Mouse (Mus musculus): ENCODE data around the gene Hipk2.

Hipk2 gene

DNA sequence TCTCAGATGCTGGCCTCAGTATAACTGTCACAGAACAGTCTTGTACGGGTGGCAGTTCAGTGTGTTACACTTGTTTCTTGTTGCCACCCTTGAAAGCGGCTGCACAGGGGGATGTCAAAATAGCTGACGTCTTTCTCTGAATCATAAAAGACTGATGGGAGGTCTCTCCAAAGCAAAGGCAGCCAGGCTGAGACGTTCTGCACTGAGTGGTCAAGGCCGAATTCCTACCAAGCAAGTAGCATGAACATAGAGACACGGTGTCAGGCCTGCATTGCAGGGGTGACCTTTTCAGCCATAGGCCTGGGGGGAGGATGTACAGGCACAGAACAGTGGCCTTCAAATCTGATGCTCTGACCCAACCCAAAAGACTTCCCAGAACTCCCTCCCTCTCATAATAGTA lies 30.0 kb upstream of the Hipk2 start:
- ATAC-seq (ENCODE audit: insufficient number of reproducible peaks, low FRiP score, low TSS enrichment), result no peak

GRCm38 (mm10) chr6:38902820-38903439 lies 27.0 kb upstream of the Hipk2 start:
- no peak for ATAC-seq (ENCODE audit: insufficient number of reproducible peaks, low FRiP score, low TSS enrichment)

GRCm38 (mm10) chr6:38901636-38902035 lies 25.7 kb upstream of the Hipk2 start:
- ATAC-seq (ENCODE audit: insufficient number of reproducible peaks, low FRiP score, low TSS enrichment), result no peak

GRCm38 (mm10) chr6:38901152-38901551 lies 25.2 kb upstream of the Hipk2 start:
- no peak for ATAC-seq (ENCODE audit: insufficient number of reproducible peaks, low FRiP score, low TSS enrichment)

DNA sequence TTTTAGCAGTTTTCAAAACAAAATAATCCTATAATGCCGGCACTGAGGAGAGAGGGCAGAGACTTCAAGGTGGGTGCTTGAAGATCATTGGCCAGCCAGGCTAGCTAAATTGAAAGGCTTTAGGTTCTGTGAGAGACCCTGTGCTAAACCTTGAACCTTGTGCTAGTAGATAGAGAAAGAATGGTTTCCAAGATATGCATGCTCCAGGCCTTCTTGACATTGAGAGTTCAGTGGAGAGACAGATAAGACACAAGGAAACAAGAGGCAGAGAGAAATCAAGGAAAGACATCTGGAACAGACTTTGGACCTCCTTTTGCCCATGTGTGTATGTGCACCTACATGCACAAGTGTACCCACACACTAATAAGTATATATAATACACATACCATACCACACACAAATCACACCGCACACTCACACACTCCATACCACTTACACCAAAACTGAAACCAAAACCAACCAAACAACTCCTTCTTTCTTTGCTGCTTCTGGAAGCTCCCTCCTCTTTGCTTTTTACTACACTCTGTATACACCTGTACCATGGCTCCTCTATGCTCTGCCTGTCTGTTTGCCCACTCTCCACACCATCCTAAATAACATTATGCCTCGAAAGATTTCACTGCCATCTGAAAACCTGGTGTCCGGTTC lies 24.6 kb upstream of the Hipk2 start:
- ATAC-seq (ENCODE audit: insufficient number of reproducible peaks, low FRiP score, low TSS enrichment), result no peak

DNA sequence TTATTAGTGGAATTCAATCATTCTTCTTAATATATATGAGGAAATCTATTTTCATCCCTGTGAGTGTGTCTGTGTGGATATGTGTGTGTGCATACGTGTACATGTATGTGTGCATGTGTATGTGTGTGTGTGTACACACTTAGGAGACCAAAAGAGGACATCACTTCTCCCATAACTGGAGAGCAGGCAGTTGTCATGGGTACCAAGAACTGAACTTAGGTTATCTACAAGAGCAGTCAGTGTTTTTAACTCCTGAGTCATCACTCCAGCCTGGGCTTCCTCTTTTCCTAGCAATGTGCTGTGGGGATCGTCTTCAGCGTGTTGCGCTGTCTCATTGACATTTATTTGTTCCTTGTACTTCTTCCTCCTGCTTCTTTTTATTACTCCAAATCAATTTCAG lies 24.1 kb upstream of the Hipk2 start:
- no peak for ATAC-seq (ENCODE audit: insufficient number of reproducible peaks, low FRiP score, low TSS enrichment)

DNA sequence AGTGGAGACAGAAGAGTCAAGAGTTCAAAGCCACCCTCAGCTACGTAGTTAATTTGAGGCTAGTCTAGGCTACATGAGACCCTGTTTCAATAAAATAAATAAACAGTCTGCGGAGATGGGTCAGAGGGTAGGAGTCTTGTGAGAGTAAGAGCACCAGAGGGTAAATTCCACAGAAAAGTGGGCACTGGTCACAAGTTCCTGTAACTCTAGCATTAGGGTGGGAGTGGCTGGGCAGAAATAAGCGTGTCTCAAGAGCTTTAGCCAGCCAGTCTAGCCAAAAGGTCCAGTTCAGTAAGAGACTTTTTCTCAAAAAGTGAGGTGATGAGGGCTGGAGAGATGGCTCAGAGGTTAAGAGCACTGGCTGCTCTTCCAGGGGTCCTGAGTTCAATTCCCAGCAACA lies 17.6 kb upstream of the Hipk2 start:
- no peak for ATAC-seq (ENCODE audit: insufficient number of reproducible peaks, low FRiP score, low TSS enrichment)

DNA sequence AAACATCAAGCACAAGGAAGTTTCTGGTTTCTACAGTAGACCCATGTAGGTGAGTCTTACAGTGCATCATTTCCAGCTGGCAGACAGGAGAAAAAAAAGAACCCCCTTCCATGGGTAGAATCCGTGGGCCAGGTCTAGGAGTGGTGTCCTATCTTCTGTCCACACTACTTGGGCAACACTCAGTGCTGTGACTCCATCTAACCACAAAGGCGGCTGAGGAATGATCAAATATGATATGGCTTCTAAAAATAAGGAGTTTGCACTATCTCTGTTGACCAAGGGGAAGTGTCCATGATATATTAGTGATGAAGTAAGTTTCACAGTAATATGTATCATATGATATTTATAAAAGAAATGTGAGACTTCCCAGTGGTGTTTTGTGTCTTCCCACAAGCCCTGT lies 16.1 kb upstream of the Hipk2 start:
- ATAC-seq (ENCODE audit: insufficient number of reproducible peaks, low FRiP score, low TSS enrichment), result no peak

DNA sequence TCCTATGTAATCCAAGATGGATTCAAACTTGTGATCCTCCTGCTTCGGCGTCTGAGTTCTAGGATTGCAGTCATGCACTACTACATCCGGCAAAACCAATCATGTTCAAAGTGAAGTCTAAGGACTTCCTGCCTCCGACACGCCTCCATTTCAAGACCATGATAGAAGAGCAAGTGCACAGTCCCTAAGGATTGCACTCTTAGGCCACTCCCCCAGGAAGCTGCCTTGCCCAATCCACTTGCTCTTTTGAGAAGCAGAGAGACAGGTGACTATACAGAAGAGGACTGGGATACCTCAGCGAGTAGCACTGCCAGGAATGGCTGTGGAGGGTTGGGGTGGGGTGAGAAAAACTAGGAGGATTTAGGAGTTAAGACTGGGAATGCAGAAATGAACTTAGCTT lies 13.2 kb upstream of the Hipk2 start:
- ATAC-seq (ENCODE audit: insufficient number of reproducible peaks, low FRiP score, low TSS enrichment), result no peak

DNA sequence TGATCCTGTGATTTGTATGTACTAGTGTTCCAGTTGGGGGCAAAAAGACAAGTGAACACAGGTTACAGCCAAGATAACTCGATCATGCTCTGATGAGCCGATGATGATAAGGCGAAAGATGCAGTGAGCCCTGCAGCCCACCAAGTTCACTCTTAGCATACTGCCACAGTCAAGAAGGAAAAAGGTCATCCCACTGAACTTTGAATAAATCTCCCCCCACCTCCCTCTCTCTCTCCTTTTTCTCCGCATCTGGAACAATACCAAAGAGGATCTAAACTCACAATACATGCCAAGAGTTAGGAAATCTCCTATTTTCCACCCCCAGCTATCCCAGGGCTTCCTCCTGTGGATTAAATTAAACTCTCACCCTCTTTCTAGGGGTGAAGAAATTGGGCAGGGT lies 11.5 kb upstream of the Hipk2 start:
- no peak for ATAC-seq (ENCODE audit: insufficient number of reproducible peaks, low FRiP score, low TSS enrichment)

DNA sequence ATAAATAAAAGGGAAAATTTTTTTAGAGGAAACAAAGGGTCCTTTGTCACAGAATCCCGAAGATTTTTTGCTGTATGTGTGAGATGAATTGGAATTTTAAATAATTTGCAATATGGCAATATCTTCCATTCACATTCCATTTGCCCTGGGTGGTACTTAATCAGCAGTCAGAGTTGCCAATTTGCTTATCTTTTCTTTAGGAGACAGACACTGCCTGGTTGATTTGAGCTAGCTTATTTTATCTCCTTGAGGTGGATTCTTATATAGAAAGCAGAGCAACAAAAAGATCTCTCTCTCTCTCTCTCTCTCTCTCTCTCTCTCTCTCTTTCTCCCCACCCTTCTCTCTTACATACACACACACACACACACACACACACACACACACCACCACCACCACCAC lies 9.2 kb upstream of the Hipk2 start:
- ATAC-seq (ENCODE audit: insufficient number of reproducible peaks, low FRiP score, low TSS enrichment), result no peak

- no peak for ATAC-seq (ENCODE audit: insufficient number of reproducible peaks, low FRiP score, low TSS enrichment)
Observed at GRCm38 (mm10) chr6:38884482-38884881, 8.5 kb upstream of the Hipk2 start.

DNA sequence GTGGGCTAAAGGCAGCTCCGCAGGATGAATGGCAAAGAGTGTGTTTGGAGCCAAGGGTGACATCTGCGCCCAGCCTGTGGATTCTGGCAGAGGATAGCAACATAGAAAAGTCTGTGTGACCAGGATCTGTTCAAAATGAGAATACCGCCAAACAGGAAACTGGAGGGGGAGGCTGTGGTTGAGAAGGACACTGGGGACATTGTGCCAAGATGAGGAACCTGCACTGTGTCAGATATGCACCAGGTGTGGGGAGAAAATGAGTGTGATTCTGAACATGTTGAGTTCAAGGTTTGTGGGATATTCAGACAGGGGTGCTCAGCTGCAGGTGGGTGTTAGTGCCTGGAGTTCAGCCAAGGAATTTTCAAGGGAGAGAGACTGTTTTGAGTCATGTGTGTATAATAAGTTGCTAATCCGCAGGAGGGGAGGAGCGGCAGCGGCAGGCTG lies 6.8 kb upstream of the Hipk2 start:
- ATAC-seq (ENCODE audit: insufficient number of reproducible peaks, low FRiP score, low TSS enrichment), result peak; percentile 85

DNA sequence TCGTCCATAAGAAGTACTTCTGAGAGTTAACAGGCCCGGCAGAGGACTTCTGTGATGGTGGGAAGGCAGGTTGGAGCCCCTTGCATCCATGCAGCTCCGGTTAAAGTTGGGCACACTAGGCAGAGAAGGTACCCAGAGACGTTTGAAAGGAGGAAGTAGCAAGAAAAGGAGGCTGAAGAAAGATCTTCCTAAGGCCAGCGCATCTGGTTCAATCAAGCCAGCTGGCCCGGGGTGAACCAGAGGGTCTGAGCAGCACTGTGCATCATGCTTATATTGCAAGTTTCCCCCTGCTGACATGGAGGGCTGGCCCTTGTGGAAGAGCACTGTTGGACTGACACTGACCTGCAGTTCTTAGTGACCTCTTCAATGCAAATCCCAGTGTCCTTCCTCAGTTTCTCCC lies 6.0 kb upstream of the Hipk2 start:
- no peak for ATAC-seq (ENCODE audit: insufficient number of reproducible peaks, low FRiP score, low TSS enrichment)

DNA sequence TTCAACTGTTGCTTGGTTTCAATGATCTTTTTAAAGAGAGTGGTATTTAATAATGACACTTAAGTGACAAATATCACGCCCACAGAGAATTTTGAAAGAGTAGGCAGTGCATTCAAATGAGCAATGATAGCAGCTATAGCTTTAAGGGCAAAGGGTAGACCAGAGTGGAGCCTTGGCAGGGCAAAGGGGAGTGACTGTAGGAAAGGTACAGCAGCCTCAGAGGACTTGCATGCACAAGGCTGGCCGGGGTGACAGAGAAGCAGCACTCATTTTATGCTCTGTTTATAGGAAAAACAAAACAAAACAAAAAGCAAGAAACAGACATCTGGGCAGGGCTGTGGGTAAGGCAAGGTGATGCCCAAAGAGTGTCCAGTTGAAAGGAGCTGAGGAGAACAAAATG lies 5.5 kb upstream of the Hipk2 start:
- ATAC-seq (ENCODE audit: insufficient number of reproducible peaks, low FRiP score, low TSS enrichment), result no peak

GRCm38 (mm10) chr6:38877674-38878073 lies 1.7 kb upstream of the Hipk2 start:
- ATAC-seq (ENCODE audit: insufficient number of reproducible peaks, low FRiP score, low TSS enrichment), result no peak

DNA sequence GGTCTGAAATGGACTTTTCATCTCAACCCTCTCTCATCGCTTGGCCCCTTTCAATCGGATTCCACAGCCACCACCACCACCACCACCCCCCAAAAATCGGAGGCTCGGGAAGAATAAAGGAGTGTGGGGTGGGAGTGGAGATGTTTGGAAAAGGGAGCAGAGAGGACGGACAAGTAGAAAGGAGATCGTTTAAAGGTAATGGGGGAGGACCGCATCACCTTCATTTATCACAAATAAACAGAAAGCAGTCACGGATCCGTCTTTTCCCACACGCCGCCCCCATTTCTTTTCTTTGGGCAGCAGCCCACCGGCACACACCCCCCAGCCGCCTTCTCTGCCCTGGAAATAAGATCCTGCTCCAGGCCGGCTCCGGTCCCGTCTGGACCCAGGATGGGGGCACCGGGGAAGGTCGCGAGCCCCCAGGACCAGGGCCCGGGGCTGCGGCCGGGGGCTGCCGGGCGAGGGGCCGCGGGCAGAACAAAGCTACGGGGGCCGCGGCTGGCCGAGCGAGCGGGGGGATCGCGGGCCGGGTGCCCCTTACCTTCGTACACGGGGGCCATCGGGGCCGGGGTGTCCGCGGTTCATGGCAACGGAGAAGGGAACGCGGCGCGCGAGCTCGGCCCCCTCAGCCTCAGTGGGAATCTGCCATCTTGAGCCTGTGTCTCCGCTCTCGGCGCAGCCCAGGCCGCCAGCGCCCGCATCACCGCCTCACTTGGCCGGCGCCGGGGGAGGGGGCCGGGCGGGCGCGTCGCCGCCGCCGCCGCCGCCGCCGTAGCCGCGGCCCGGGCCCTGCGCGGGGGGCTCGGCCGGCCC lies 501 bp downstream of the Hipk2 start, which contains the start of gene Tbxas1:
Gene Tbxas1, plus strand, starts transcription at position 147 of the 813 bp plus-strand sequence.
- peak; percentile 34; the same call in 1 of the 2 replicates for ATAC-seq (ENCODE audit: insufficient number of reproducible peaks, low FRiP score, low TSS enrichment)

GRCm38 (mm10) chr6:38874565-38875257 lies 1.3 kb downstream of the Hipk2 start:
- ATAC-seq (ENCODE audit: insufficient number of reproducible peaks, low FRiP score, low TSS enrichment), result no peak

GRCm38 (mm10) chr6:38874035-38874434 lies 1.9 kb downstream of the Hipk2 start:
- ATAC-seq (ENCODE audit: insufficient number of reproducible peaks, low FRiP score, low TSS enrichment), result no peak

- ATAC-seq (ENCODE audit: insufficient number of reproducible peaks, low FRiP score, low TSS enrichment), result no peak
Observed at GRCm38 (mm10) chr6:38873316-38873715, 2.6 kb downstream of the Hipk2 start.

GRCm38 (mm10) chr6:38871051-38871450 lies 4.9 kb downstream of the Hipk2 start:
- no peak for ATAC-seq (ENCODE audit: insufficient number of reproducible peaks, low FRiP score, low TSS enrichment)
